Mouse (Mus musculus) frontal cortex, postnatal 14 days (tissue): Measurements from ENCODE around the gene 5730409E04Rik.

Experiments used
- DNase-seq, 2 experiments: peaks; one replicate each; pipeline ENCODE4 v3.0.0; 2022; ENCODE audit warnings: low spot score in 2 of 2

5730409E04Rik gene

DNA sequence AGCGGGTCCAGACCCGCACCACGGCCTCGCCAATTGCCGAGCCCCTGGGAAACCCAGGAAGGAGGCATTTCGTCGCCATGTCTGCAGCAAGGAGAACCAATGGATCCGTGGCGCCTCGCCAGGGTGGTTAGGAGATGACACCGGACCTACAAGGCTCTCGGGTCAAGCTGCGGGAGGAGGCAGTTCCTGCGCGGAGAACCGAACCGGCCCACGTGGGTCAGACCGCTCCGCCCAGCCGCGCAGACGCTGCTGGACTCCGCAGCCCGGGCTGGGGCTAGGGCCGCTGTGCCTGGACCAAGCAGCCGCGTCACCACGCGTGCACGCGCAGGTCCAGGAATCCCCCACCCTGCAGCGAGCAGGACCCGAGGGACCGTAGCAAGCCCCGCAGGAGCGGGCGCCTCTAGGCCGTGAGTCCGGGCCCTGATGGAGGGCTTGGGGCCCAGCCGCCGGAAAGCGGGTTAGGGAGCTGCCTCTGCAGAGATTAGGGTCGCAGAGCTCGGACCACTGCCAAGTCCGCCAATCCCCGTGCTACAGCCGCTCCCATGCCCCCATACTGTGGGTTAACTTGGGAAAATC lies at the start of gene 5730409E04Rik:
Gene 5730409E04Rik (plus strand): TSS at position 213 of the 576 bp plus-strand sequence.
- DNase-seq, result peak; percentile 69 to 73

DNA sequence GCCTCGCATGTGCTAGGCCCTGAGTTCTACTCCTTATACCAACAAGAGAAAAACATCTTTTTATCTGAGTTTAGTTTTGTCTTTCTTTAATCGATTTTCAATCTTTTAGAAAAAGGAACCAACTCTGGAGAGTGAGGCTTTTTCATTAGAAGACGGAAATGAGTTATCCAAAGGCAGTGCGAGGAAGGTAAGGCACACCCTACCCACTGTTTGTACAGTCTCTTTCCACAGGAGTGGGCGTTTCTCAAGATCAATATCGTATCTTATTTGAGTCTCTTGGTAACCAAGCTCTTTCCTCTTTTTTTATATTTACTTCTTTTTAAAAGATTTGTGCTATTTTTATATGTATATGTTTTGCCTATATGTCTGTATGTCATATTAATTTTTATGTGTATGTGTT lies 45.8 kb upstream of the 5730409E04Rik start:
- DNase-seq, result no peak

DNA sequence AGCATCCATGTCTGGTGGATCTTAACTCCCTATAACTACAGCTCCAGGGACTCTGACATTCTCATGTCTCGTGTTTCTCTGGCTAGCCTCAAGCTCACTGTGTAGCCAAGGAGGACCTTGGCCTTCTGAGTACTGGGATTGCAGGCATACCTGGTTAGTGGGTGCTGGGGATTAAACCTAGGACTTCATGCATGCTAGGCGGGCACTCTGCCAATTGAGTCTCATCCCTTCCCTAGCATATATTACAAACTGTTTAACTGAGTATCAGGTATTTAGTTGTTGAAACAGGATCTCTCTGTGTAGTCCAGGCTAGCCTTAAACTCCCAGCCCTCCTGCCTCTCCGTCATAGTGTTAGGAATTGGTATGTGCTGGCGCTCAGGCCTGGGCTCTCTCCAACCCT lies 42.4 kb upstream of the 5730409E04Rik start:
- DNase-seq, result no peak

DNA sequence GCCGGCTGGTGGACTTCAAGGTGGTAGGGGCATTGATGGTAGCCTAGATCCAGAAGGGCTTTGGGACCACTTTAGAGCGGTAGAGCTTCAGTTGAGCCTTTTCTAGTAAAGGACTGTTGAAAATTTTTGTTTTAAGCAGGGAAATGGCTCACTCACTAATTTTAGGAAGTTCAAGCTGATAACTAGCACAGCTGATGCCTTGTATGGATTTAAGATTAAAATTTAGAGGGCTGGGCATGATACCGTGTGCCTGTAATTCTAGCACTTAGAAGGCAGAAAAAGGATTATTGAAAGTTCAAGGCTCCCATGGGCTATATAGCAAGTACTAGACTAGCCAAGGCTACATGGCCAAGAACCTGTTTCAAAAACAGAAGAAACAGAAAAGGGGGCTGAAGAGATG lies 39.8 kb upstream of the 5730409E04Rik start:
- DNase-seq, result no peak

DNA sequence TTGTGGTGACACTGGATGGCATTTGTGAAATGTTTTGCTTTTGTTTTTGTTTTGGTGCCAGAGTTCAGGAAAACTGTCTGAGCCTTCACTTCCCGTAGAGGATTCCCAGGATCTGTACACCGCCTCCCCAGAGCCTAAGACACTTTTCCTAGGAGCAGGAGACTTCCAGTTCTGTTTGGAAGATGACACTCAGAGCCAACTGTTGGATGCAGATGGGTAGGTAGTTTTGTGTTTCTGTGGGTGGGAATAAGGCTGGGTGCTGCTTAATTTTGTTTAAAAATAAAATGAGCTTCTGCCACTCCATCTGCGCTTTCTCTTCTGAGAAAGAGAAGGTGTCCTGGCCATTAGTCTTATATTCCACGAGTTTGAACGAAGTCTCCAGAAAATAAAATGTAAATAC lies 33.3 kb upstream of the 5730409E04Rik start:
- no peak for DNase-seq

DNA sequence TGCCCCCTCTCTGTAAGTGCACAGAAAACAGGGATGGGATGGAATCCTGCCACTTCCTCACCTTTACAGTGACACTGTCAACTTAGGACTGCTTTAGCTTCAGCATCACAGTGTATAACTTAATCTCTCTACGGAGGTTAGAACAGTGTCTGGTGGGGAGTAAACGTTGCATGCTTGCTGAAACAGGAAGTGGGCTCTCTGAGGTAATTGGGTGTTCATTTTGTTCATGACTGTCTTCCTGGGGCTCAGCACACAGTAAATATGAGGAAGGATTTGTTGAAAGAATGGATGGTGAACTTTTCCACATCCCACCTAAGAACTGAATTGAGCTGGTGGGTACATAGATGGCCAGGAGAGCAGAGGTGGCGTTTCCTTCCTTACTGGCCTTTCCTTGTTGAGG lies 31.7 kb upstream of the 5730409E04Rik start:
- DNase-seq, result no peak

DNA sequence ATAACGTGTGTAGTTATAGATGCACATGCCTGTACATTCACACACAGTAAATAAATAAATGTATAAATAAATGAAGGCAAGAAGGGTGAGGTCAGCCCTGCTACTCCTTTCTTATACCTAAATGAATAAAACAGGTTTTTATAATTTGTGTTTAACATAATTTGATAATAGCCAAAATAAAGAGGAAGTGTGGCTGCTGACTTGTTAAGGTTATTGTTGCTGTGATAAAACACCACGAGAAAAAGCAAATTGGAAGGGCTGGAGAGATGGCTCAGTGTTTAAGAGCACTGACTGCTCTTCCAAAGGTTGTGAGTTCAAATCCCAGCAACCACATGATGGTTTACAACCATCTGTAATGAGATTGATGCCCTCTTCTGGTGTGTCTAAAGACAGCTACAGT lies 30.5 kb upstream of the 5730409E04Rik start:
- DNase-seq, result no peak

DNA sequence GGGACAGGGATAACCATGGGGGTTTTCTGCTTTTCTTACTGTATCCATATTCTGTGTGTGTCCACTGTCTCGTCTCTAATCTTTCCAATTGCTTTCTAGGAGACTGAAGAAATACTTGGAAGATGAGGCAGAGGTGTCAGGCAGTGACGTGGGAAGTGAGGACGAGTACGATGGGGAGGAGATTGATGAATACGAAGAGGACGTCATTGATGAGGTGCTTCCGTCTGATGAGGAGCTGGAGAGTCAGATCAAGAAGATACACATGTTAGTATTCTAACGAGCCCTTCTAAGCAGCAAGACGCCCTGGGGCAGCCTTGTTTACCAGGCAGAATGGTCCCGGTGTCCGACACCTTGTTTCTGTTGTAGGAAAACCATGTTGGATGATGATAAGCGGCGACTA lies 23.9 kb upstream of the 5730409E04Rik start:
- DNase-seq, result no peak

DNA sequence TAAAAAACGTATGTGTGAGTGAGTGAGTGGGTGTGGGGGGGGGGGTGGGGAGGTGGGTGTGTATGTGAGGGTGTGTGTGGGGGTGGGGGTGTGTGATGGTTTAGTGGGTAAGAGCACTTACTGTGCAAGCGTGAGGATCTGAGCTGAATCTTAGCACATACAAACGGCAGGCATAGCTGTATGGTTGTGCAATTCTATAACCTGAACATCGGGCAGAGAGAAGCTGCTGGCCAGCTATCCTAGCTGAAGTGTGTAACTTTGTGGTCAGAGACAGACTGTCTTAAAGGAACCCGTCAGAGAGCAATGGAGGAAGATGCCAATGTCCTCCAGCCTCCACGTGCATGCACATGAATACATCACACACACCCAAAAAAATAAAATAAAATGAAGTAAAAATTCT lies 17.6 kb upstream of the 5730409E04Rik start:
- no peak for DNase-seq

DNA sequence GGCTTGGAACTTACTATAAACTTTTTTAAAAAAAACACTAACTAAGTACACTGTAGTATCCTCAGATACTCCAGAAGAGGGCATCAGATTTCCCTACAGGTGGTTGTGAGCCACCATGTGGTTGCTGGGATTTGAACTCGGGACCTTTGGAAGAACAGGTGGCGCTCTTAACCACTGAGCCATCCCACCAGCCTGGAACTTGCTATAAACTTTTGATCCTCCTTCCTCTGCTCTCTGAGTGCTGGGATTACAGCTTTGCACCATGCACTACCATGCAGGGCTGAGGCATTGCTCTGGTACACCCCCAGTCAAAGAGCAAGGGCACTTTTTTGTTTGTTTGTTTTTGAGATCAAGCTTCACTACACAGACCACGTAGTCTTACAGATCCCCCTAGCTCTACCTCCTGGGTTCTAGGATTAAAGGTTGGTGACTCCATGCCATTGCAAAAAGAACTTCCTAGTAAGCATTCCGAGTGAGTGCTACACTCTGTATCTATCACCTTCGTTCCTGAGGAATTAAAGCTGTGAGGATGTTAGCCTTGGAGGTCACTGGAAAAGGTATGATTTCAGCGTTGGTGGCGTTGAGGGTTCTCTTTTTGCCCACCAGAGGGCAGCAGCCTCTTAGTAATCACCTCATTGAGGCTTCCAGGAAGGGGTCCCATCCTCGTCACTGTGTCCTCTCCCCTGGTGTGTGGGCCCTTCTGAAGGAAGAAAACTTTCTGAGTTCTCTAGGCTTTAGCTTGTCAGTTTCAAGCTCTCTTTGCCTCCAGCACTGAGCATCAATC lies 9.5 kb upstream of the 5730409E04Rik start:
- DNase-seq, result peak; percentile 12 to 53

DNA sequence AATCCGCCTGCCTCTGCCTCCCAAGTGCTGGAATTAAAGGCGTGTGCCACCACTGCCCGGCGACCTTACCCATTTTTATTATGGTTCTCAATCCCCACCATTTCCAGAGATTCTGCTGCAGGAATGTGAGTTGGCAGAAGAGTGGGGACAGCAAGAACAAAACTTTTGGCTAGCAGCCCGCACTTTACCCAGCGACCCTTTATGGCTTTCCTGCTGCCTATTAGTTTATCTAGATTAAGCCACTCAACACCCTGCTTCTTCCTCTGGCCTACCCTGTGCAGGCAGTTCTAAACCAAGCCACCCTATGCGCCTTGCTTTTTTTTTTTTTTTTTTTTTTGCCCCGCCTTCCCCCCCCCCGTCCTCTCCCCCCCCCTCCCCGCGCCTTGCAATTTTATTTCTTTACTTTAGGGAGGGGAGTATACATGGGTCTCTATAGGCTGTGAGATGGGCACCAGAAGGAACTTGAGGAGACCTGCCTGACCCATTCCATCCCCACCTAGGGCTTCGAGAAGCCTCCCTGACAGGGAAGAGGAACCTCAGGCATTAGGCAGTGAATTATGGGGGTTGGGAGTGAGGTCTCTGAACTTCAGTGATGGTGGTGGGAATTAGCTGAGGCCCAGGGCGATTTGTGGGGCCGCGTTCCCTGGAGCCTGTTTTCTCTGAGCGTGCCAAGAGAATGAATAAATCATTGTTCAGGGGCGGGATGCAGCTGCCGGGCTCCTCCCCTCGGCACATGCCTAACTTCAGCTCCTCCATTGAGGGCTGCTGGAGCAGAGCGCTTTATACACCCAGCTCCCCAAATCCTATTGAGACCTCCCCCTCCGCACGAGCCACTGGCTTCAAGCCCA lies 7.8 kb upstream of the 5730409E04Rik start:
- peak in 1 of 2 experiments; percentile 23 for DNase-seq

DNA sequence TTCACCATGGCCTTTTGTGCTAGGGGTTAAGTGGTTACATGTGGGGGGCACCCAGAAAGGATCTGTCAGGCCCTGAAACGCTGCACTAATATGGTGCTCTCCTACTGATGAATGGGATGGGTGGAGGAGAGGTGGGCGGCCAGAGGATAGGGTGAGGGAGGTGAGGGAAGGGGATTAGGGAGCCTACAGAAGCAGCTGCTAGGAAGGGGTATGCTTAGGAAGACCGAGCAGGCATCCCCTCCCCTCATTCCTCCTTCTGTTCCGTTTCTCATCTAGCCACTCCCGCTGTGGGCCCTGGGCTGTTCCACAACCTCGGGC lies 7.2 kb upstream of the 5730409E04Rik start:
- no peak for DNase-seq

DNA sequence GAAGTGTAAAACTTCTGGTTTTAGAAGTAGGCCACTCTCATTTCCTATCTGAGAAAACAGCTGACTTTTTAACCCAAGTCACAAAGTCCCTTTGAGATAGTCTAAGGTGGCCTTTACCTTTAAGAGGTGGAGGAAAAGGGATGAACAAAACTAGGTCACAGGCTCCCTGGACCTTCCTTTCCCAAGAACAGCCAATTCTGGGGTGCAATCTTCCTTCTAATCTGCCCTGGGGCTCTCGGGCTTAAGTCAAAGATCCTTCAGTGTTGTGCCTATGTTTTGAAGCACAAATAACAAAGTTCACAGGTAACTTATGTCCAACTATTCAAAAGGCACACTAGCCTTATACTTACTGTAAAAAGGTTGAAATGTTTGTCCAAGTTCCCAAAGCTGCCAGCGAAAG lies 5.5 kb upstream of the 5730409E04Rik start:
- no peak for DNase-seq

DNA sequence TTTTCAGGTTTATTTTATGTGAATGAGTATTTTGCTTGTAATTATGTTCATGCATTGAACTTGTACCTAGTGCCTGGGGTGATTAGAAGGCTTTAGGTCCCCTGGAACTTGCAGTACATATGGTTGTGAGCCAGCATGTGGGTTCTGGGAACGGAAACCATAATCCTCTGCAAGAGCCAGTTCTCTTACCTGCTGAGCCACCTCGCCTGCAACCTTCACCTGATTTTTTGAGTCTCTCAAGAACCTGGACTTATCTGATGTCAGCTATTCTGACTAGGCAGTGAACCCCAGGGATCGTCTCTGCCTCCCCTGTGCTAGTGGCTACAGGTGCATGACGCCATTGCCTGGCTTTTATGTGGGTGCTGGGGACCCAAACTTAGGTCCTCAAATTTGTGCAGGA lies 3.9 kb upstream of the 5730409E04Rik start:
- no peak for DNase-seq

DNA sequence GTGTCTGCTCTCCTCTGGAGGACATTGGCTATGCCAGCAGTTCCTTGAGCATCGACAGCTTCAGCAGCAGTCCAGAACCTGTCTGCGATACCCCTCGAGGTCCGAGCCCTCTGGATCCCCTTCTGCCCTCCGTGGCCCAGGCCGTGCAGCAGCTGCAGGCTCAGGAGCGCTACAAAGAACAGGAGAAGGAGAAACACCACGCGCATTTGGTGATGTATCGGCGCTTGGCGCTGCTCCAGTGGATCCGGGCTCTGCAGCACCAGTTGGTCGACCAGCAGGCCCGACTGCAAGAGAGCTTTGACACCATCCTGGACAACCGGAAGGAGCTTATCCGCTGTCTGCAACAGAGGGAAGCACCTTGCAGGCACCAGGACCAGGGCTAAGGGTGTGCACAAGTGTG lies 2.4 kb downstream of the 5730409E04Rik start:
- DNase-seq, result no peak

DNA sequence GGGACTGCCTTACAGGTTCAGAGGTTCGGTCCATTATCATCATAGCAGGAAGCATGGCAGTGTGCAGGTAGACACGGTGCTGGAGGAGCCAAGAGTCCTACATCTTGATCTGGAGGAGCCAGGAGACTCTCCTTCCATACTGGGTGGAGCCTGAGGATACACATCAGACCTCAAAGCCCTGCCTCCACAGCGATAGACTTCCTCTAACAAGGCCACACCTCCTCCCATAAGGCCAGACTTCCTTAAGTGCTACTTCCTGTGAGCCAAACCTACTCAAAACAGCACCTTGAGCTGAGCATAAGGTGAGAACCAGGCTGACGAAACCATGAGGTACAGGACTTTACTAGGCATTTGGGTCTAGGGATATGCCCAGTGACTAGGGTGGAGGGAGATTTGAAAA lies 6.7 kb downstream of the 5730409E04Rik start:
- DNase-seq, result no peak

DNA sequence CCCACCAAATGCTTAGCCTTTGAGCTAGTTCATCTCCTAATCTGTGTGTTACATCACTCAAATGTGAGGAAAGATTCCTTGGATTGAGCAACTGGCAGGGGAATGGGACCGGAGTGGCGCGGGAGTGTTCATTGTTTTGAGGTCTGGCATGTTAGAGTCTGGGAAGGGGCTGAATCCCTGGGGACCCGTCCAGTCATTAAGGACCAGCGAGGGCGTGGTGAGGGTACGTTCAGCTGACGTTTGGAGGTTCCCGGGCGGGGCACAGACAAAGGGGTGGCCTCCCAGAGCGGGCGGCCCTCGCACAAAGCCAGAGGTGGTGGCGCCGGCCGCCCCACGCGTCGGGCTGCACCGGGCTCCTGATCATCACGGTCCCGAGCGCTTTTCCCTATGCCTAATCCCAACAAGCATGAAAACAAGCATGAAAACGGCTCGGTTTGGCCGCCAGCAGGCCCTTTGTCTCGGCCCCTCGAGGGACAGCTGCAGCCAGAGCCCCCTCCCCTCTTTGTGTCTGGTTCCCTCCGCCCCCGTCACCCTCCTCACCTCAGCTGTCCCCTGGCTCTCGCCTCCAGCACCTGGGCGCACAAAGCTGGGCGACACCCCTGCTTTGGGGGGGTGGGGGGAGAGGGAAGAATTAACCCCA lies 10.2 kb downstream of the 5730409E04Rik start:
- DNase-seq, result no peak

DNA sequence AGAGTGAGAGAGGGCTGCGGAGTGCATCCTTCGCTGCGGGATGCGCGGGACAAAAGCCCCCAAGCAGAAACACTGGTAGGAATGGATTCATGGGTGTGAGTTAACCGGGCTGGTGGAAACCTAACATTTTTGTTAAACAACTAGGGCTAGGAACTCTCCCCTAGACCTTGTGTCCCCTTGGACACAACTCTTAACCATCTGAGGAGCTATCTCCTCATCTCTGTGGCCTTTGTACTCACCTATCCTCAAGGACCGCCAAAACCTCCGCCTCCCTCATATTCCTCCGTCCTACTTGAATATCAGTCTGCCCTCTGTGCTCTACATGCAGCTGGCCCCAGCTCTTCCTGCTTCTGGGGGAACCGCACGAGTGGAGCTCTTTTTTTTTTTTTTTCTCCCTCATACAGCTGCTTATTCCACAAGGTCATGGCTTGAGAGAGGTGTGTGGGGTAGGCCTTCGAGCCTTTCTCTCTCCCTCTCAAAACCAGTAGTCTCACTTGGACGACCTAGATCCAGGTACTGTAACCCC lies 10.8 kb downstream of the 5730409E04Rik start:
- DNase-seq, result no peak

DNA sequence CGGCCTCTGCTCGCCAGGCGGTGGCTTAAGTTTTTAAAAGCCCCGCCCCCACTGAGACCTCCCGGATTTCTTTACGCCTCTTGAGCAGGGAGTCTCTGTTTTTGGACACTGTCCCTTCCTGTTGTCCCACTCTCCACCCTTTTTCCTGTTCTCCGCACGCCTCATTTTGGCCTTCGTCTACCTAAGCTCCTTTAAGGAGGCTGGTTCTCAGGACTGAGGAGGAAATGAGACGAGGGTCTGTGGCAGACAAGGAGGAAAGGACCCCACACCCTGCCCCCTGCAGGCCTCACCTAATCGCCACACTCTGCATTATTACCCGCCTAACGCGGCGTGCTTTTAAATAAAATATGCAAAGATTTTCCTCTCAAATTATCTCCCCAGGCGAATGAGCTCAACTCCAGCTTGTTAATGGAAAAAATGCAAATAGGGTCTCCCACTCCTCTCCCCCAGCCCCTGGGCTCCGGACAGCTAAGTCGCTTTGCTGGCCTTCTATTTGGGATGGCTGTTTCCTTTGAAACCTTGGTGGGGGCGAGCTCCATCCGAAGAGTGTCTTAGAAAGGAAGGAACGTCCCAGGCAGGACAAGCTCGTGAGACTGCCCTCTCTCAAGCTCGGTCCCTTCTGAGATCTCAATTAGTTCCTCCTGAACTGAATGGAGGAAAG lies 17.5 kb downstream of the 5730409E04Rik start:
- no peak for DNase-seq

DNA sequence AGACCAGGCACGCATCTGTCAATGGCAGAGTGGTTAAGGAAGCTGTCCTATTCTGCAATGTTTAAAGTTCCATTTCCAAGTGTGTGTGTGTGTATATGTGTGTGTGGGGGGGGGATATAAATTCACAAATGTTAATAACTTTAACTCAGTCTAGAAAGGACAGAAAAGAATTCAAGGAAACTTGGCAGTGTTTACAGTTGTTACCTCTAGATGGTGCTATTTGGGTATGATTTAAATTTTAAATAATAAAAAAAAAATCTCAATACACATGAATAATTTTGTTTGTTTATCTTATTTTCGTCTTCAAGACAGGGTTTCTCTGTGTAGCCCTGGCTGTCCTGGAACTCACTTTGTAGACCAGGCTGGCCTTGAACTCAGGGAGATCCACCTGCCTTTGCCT lies 22.3 kb downstream of the 5730409E04Rik start:
- no peak for DNase-seq

DNA sequence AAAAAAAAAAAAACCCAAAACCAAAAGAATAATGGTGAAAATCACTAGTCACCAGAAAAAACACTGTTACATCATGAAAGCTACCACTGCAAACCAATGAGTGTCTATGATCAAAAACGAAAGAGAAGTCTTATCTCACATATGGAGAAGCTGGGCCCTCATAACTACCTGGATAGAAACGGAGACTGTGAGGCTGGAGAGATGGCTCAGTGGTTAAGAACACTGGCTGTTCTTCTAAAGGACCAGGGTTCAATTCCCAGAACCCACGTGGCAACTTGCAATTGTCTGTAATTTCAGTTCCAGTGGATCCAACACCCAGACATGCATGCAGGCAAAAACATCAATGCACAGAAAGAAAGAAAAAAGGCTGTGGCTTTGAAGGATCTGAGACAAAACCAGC lies 23.1 kb downstream of the 5730409E04Rik start:
- no peak for DNase-seq

DNA sequence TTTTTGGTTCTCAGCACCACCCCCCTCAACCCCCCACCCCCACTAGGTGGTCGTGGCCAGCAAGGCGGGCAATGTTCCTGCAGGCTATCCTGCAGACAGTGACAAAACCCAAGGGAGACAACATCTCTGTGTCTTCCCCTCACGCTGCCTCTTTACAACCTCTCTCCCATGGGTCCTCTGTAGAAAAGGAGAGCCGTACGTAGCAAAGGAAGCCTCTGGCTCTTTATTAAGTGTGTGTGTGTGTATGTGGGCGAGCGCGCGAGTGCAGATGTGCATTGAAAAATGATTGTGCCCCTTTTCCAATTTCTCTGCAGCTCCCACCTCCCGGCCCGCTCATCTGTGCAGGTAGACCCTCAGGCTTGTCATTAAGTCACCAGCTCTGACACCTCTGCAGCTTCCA lies 26.7 kb downstream of the 5730409E04Rik start:
- DNase-seq, result no peak
